In the genomic region with DNA sequence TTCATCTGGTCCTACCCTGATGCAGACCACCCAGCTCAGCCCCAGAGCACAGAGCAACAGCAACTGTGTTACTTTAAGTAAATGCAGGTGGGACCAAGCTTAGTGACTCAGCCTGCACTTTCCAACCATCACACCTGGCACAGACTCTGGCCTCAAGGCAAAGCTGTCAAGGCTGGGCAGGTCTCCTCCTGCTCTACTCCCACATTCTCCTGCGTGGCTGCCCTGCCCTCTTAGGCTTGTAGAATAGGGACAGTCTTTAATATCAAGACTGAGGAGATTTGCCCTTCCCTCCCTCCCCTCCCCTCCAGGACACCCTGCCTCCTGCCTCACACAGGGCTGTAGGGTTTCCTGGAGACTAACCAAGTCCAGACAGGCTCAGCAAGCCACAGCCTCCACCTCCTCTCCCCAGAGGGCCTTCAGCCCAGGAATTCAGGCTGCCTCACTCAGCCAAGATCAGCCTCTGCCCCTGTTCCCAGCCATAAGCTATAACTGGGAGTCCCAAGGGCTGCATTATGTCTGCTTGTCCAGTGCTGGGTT, we compare ENCODE assay signal across 12 mouse cellular contexts. TPM values are rescaled to one million over a fixed set of nuclear protein-coding genes. Genes with fewer than 3 reads are reported as not detected.
DNase-seq lines count a peak whose midpoint lies in the region; ATAC-seq and TF ChIP-seq lines count a peak whose summit lies in the region.
"Had no signal": no experiment of that assay in that cellular context is flagged by ENCODE, and none has a peak within 500 bp of the region (broad histone marks: within the 10 kb centered on the region; RNA-seq: fewer than 3 reads in every experiment).

No protein-coding gene starts in this region.

- ATAC-seq in lung, embryonic 16.5 days (ENCODE audit: low read depth) = peak; percentile 52
- peak; percentile 68 for ATAC-seq in intestine, embryonic 16.5 days
- no peak for ATAC-seq in midbrain, postnatal 0 days (ENCODE audit: low FRiP score)
- no peak for ATAC-seq in erythroid progenitor cell, adult 5-6 weeks (replicated peaks; ENCODE audit: low FRiP score, poor library complexity, severe bottlenecking)

- no peak overlapping the region for H3K4me3 ChIP-seq in gastrocnemius, adult 2 months
- no peak overlapping the region for H3K4me3 ChIP-seq in lung, embryonic 16.5 days (ENCODE audit: low read length)
- H3K4me3 ChIP-seq in intestine, embryonic 16.5 days (ENCODE audit: low read length) = no peak overlapping the region
- no peak overlapping the region for H3K4me3 ChIP-seq in midbrain, postnatal 0 days (ENCODE audit: low read depth, low read length)
- H3K4me3 ChIP-seq: liver, embryonic 15.5 days; megakaryocyte, embryonic 14.5 days had no signal

- no peaks in the 10 kb centered on the region for H3K4me1 ChIP-seq in lung, embryonic 16.5 days (replicated peaks; ENCODE audit: control insufficient read depth, insufficient read depth, low read length)
- peaks cover 10% of the 10 kb centered on the region for H3K4me1 ChIP-seq in intestine, embryonic 16.5 days (ENCODE audit: control insufficient read depth, insufficient read depth, low read length)
- no peaks in the 10 kb centered on the region for H3K4me1 ChIP-seq in midbrain, postnatal 0 days (ENCODE audit: insufficient read depth, low read length)
- H3K4me1 ChIP-seq: liver, embryonic 15.5 days had no signal

- H3K4me2 ChIP-seq in lung, embryonic 16.5 days (ENCODE audit: low read depth, low read length) = no peak overlapping the region
- H3K4me2 ChIP-seq in intestine, embryonic 16.5 days (ENCODE audit: low read depth, low read length) = no peak overlapping the region
- no peak overlapping the region for H3K4me2 ChIP-seq in midbrain, postnatal 0 days (ENCODE audit: low read depth, low read length, poor library complexity, severe bottlenecking)
- H3K4me2 ChIP-seq: liver, embryonic 15.5 days had no signal

- TF ChIP-seq CTCF in gastrocnemius, adult 2 months (IDR thresholded peaks at IDR 0.05) = no peak
- no peak for TF ChIP-seq CTCF in midbrain, postnatal 0 days (IDR thresholded peaks at IDR 0.05)

- H3K9ac ChIP-seq in lung, embryonic 16.5 days (ENCODE audit: low read length) = 0 out of 2 replicates have a peak overlapping the region, but pooled peaks have one; percentile 2
- peak overlapping the region; percentile 40; the same call in 1 of the 2 replicates for H3K9ac ChIP-seq in intestine, embryonic 16.5 days (ENCODE audit: low read depth, low read length)
- no peak overlapping the region for H3K9ac ChIP-seq in midbrain, postnatal 0 days (replicated peaks; ENCODE audit: low read length, poor library complexity, severe bottlenecking)
- H3K9ac ChIP-seq: liver, embryonic 15.5 days had no signal

- intact Hi-C loops in gastrocnemius, adult 2 months (cut with DNase I) = no loop called here
- intact Hi-C loops in gastrocnemius, postnatal 36 days (cut with DNase I) = no loop called here

- whole genome bisulfite sequencing in lung, embryonic 16.5 days = 30% methylated on average over 1 of the region's 1 CpGs
- WGBS in intestine, embryonic 16.5 days = 23% methylated on average over 1 of the region's 1 CpGs
- WGBS in midbrain, postnatal 0 days = 50% methylated on average over 1 of the region's 1 CpGs

- no peaks in the 10 kb centered on the region for H3K27me3 ChIP-seq in lung, embryonic 16.5 days (ENCODE audit: control insufficient read depth, insufficient read depth, low read depth, low read length)
- H3K27me3 ChIP-seq in intestine, embryonic 16.5 days (replicated peaks; ENCODE audit: control insufficient read depth, insufficient read depth, low read length) = no peaks in the 10 kb centered on the region
- H3K27me3 ChIP-seq in midbrain, postnatal 0 days (ENCODE audit: insufficient read depth, low read length) = no peaks in the 10 kb centered on the region
- H3K27me3 ChIP-seq: liver, embryonic 15.5 days had no signal

- H3K9me3 ChIP-seq in lung, embryonic 16.5 days (ENCODE audit: control insufficient read depth, low read length) = no peaks in the 10 kb centered on the region; the same call in 1 of the 2 replicates
- no peaks in the 10 kb centered on the region for H3K9me3 ChIP-seq in intestine, embryonic 16.5 days (ENCODE audit: control insufficient read depth, low read length)
- no peaks in the 10 kb centered on the region for H3K9me3 ChIP-seq in midbrain, postnatal 0 days (ENCODE audit: low read length)
- H3K9me3 ChIP-seq: G1E; liver, embryonic 15.5 days had no signal

- no peak for DNase-seq in gastrocnemius, adult 2 months
- no peak for DNase-seq in gastrocnemius, postnatal 36 days
- DNase-seq in lung, postnatal 4 days = no peak
- no peak for DNase-seq in midbrain, postnatal 0 days (ENCODE audit: low spot score)
- DNase-seq in layer of hippocampus, postnatal 14 days (ENCODE audit: low spot score in 2 of 2) = no peak
- DNase-seq: cerebellum, postnatal 36 days had no signal

- no peaks in the 10 kb centered on the region for H3K36me3 ChIP-seq in lung, embryonic 16.5 days (ENCODE audit: control insufficient read depth, insufficient read depth, low read length)
- no peaks in the 10 kb centered on the region for H3K36me3 ChIP-seq in intestine, embryonic 16.5 days (ENCODE audit: control insufficient read depth, insufficient read depth, low read length)
- no peaks in the 10 kb centered on the region for H3K36me3 ChIP-seq in midbrain, postnatal 0 days (ENCODE audit: insufficient read depth, low read length)
- H3K36me3 ChIP-seq: G1E; liver, embryonic 15.5 days had no signal

- H3K27ac ChIP-seq in gastrocnemius, adult 2 months = 0 out of 2 replicates have a peak overlapping the region, but pooled peaks have one; percentile 8
- H3K27ac ChIP-seq in lung, embryonic 16.5 days (ENCODE audit: low read length) = no peak overlapping the region
- H3K27ac ChIP-seq in intestine, embryonic 16.5 days (ENCODE audit: low read length) = peak overlapping the region; percentile 65
- no peak overlapping the region for H3K27ac ChIP-seq in midbrain, postnatal 0 days (ENCODE audit: low read depth, low read length)
- H3K27ac ChIP-seq: liver, embryonic 15.5 days had no signal

RNA-seq across cellular contexts. Expression of gene Lgals7, which starts 13.9 kb away (rescaled TPM):
- not detected for total RNA-seq in gastrocnemius, adult 2 months (2021)
- not detected for total RNA-seq in gastrocnemius, postnatal 36 days (2021)
- polyA plus RNA-seq in lung, embryonic 16.5 days (2015; fragmentation: Nextera tagmentation; extraction: Ambion mirVana) = 1.0 and 2.8 TPM in 2 replicates
- 0.56 and 0.97 TPM in 2 replicates for polyA plus RNA-seq in intestine, embryonic 16.5 days (2015; fragmentation: Nextera tagmentation; extraction: Ambion mirVana)
- 0.38 and 12.5 TPM in 2 replicates for total RNA-seq in midbrain, postnatal 0 days (2014; rRNA removed)
- 3.8 and 4.8 TPM in 2 replicates for polyA plus RNA-seq in midbrain, postnatal 0 days (2015; fragmentation: Nextera tagmentation; extraction: Ambion mirVana)
- total RNA-seq in layer of hippocampus, postnatal 14 days (2021) = not detected
- total RNA-seq in erythroid progenitor cell, adult 5-6 weeks (2015; ENCODE audit: low replicate concordance) = not detected in 2 replicates
- total RNA-seq in erythroid progenitor cell, adult 5-6 weeks (2017; ENCODE audit: low replicate concordance) = not detected in 2 replicates

RNA-seq across cellular contexts. Expression of gene Lgals4, which starts 16.1 kb away (rescaled TPM):
- total RNA-seq in gastrocnemius, adult 2 months (2021) = 1 to 10 TPM; 2.6 to 7.3 TPM
- 1 to 10 TPM; 2.5 to 3.1 TPM for total RNA-seq in gastrocnemius, postnatal 36 days (2021)
- polyA plus RNA-seq in lung, embryonic 16.5 days (2015; fragmentation: Nextera tagmentation; extraction: Ambion mirVana) = 12.5 and 14.2 TPM in 2 replicates
- 2,407 and 2,590 TPM in 2 replicates for polyA plus RNA-seq in intestine, embryonic 16.5 days (2015; fragmentation: Nextera tagmentation; extraction: Ambion mirVana)
- 3.4 and 3.5 TPM in 2 replicates for total RNA-seq in midbrain, postnatal 0 days (2014; rRNA removed)
- polyA plus RNA-seq in midbrain, postnatal 0 days (2015; fragmentation: Nextera tagmentation; extraction: Ambion mirVana) = 4.8 and 5.1 TPM in 2 replicates
- 1 to 10 TPM; 3.9 to 4.2 TPM for total RNA-seq in layer of hippocampus, postnatal 14 days (2021)
- not detected in 2 replicates for total RNA-seq in erythroid progenitor cell, adult 5-6 weeks (2015; ENCODE audit: low replicate concordance)
- total RNA-seq in erythroid progenitor cell, adult 5-6 weeks (2017; ENCODE audit: low replicate concordance) = 0.91 and 1.5 TPM in 2 replicates

RNA-seq across cellular contexts. Expression of gene Ech1, which starts 24.8 kb away (rescaled TPM):
- total RNA-seq in gastrocnemius, adult 2 months (2021) = 100 to 1,000 TPM; 173 to 338 TPM
- 100 to 1,000 TPM; 214 to 252 TPM for total RNA-seq in gastrocnemius, postnatal 36 days (2021)
- 184 and 189 TPM in 2 replicates for polyA plus RNA-seq in lung, embryonic 16.5 days (2015; fragmentation: Nextera tagmentation; extraction: Ambion mirVana)
- polyA plus RNA-seq in intestine, embryonic 16.5 days (2015; fragmentation: Nextera tagmentation; extraction: Ambion mirVana) = 347 and 378 TPM in 2 replicates
- 89.3 and 104 TPM in 2 replicates for total RNA-seq in midbrain, postnatal 0 days (2014; rRNA removed)
- 103 and 107 TPM in 2 replicates for polyA plus RNA-seq in midbrain, postnatal 0 days (2015; fragmentation: Nextera tagmentation; extraction: Ambion mirVana)
- 10 to 100 TPM; 58.2 to 61.2 TPM for total RNA-seq in layer of hippocampus, postnatal 14 days (2021)
- 34.2 and 61.2 TPM in 2 replicates for total RNA-seq in erythroid progenitor cell, adult 5-6 weeks (2015; ENCODE audit: low replicate concordance)
- total RNA-seq in erythroid progenitor cell, adult 5-6 weeks (2017; ENCODE audit: low replicate concordance) = 10.6 and 14.1 TPM in 2 replicates

RNA-seq across cellular contexts. Expression of gene Capn12, which starts 31.5 kb away (rescaled TPM):
- total RNA-seq in gastrocnemius, adult 2 months (2021) = under 1 TPM; 0.15 to 0.28 TPM
- under 1 TPM in 1 of 2 experiments, not detected in 1; 0.15 TPM for total RNA-seq in gastrocnemius, postnatal 36 days (2021)
- 0.43 and 0.49 TPM in 2 replicates for polyA plus RNA-seq in lung, embryonic 16.5 days (2015; fragmentation: Nextera tagmentation; extraction: Ambion mirVana)
- polyA plus RNA-seq in intestine, embryonic 16.5 days (2015; fragmentation: Nextera tagmentation; extraction: Ambion mirVana) = 0.29 and 0.39 TPM in 2 replicates
- total RNA-seq in midbrain, postnatal 0 days (2014; rRNA removed) = 0.38 and 0.57 TPM in 2 replicates
- 0.26 and 0.41 TPM in 2 replicates for polyA plus RNA-seq in midbrain, postnatal 0 days (2015; fragmentation: Nextera tagmentation; extraction: Ambion mirVana)
- 1 to 10 TPM in 1 of 2 experiments, under 1 TPM in 1; 0.67 to 1.3 TPM for total RNA-seq in layer of hippocampus, postnatal 14 days (2021)
- not detected in 2 replicates for total RNA-seq in erythroid progenitor cell, adult 5-6 weeks (2015; ENCODE audit: low replicate concordance)
- total RNA-seq in erythroid progenitor cell, adult 5-6 weeks (2017; ENCODE audit: low replicate concordance) = 1.2 TPM in 1 of 2 replicates, not detected in the other

RNA-seq across cellular contexts. Expression of gene Hnrnpl, which starts 41.4 kb away (rescaled TPM):
- 100 to 1,000 TPM; 131 to 143 TPM for total RNA-seq in gastrocnemius, adult 2 months (2021)
- total RNA-seq in gastrocnemius, postnatal 36 days (2021) = 100 to 1,000 TPM; 111 to 131 TPM
- polyA plus RNA-seq in lung, embryonic 16.5 days (2015; fragmentation: Nextera tagmentation; extraction: Ambion mirVana) = 200 and 226 TPM in 2 replicates
- polyA plus RNA-seq in intestine, embryonic 16.5 days (2015; fragmentation: Nextera tagmentation; extraction: Ambion mirVana) = 142 and 146 TPM in 2 replicates
- total RNA-seq in midbrain, postnatal 0 days (2014; rRNA removed) = 253 and 265 TPM in 2 replicates
- polyA plus RNA-seq in midbrain, postnatal 0 days (2015; fragmentation: Nextera tagmentation; extraction: Ambion mirVana) = 146 and 175 TPM in 2 replicates
- total RNA-seq in layer of hippocampus, postnatal 14 days (2021) = 100 to 1,000 TPM; 379 to 416 TPM
- 215 and 258 TPM in 2 replicates for total RNA-seq in erythroid progenitor cell, adult 5-6 weeks (2015; ENCODE audit: low replicate concordance)
- 202 and 252 TPM in 2 replicates for total RNA-seq in erythroid progenitor cell, adult 5-6 weeks (2017; ENCODE audit: low replicate concordance)

Comparison
In these comparisons a context has a peak if more than half of its experiments do, and no peak if none do; other contexts are left out.
1. H3K27ac ChIP-seq: peak in gastrocnemius, adult 2 months (single experiment) and intestine, embryonic 16.5 days (single experiment); none in lung, embryonic 16.5 days (single experiment) and midbrain, postnatal 0 days (single experiment).
2. ATAC-seq: peak in lung, embryonic 16.5 days (single experiment) and intestine, embryonic 16.5 days (single experiment); none in midbrain, postnatal 0 days (single experiment) and erythroid progenitor cell, adult 5-6 weeks (single experiment).